Mouse (Mus musculus) v-Abl transformed pro-B cells (cell line): Measurements from ENCODE around the gene Ldhd.
"Not testable (repeated sequence)": the region's sequence is repeated elsewhere in the genome, so short reads cannot be mapped to it uniquely, and the experiment has no call there.

Experiments used
- in situ Hi-C, 2 experiments: fragments of 400-800 bp; cut with MboI; formaldehyde crosslinking; loops; one replicate each; pipeline ENCODE4 v1.15.1; 2025; ENCODE audit not compliant: unreplicated experiment in 2 of 2

Gene Ldhd

GRCm38 (mm10) chr8:111630105-111630521, at the start of gene Ldhd:
Gene Ldhd (minus strand): TSS chr8:111630374.
- in situ Hi-C loops: no loop called here

GRCm38 (mm10) chr8:111678848-111679247, 48.7 kb upstream of the Ldhd start:
- in situ Hi-C loops: loop anchor here (5.0 to 10.0 kb wide), 3 partner anchors 158 to 1956 kb away; partner anchors contain the start of gene Mon1b (in 1 of the 2)

GRCm38 (mm10) chr8:111678111-111678510, 47.9 kb upstream of the Ldhd start:
- in situ Hi-C loops: loop anchor here (5.0 to 10.0 kb wide), 3 partner anchors 159 to 1957 kb away; partner anchors contain the start of gene Mon1b (in 1 of the 2)

GRCm38 (mm10) chr8:111676237-111676636, 46.1 kb upstream of the Ldhd start:
- in situ Hi-C loops: loop anchor here (5.0 to 10.0 kb wide), 3 partner anchors 161 to 1959 kb away; partner anchors contain the start of gene Mon1b (in 1 of the 2)

- in situ Hi-C loops: loop anchor here (5.0 to 25.0 kb wide), 3 partner anchors 202 to 904 kb away; no protein-coding TSS in a partner anchor
These were observed 36.6 kb upstream of the Ldhd start for GRCm38 (mm10) chr8:111666751-111667150.

- in situ Hi-C loops: loop anchor here (5.0 to 25.0 kb wide), 4 partner anchors 195 to 900 kb away; no protein-coding TSS in a partner anchor
These were observed 32.3 kb upstream of the Ldhd start for GRCm38 (mm10) chr8:111662473-111662872.

GRCm38 (mm10) chr8:111658819-111659423, 28.7 kb upstream of the Ldhd start:
- in situ Hi-C loops: loop anchor here in 1 of 2 experiments (25.0 kb wide), 1 partner anchor 897 kb away; no protein-coding TSS in a partner anchor

- in situ Hi-C loops: loop anchor here in 1 of 2 experiments (25.0 kb wide), 1 partner anchor 895 kb away; no protein-coding TSS in a partner anchor
These were observed 27.2 kb upstream of the Ldhd start for GRCm38 (mm10) chr8:111657312-111657854.

- in situ Hi-C loops: loop anchor here in 1 of 2 experiments (25.0 kb wide), 1 partner anchor 891 kb away; no protein-coding TSS in a partner anchor
These were observed 23.4 kb upstream of the Ldhd start for GRCm38 (mm10) chr8:111653524-111653923.

- in situ Hi-C loops: loop anchor here in 1 of 2 experiments (25.0 kb wide), 1 partner anchor 888 kb away; no protein-coding TSS in a partner anchor
These were observed 20.5 kb upstream of the Ldhd start for GRCm38 (mm10) chr8:111650651-111651050.

GRCm38 (mm10) chr8:111648834-111649233, 18.7 kb upstream of the Ldhd start:
- in situ Hi-C loops: no loop called here

GRCm38 (mm10) chr8:111645715-111646114, 15.5 kb upstream of the Ldhd start:
- in situ Hi-C loops: no loop called here

- in situ Hi-C loops: not testable (repeated sequence)
These were observed 14.3 kb upstream of the Ldhd start for GRCm38 (mm10) chr8:111644286-111645051.

GRCm38 (mm10) chr8:111643264-111644141, 13.3 kb upstream of the Ldhd start, which contains the start of gene Zfp1:
Gene Zfp1 (plus strand): TSS chr8:111643401.
- in situ Hi-C loops: no loop called here

- in situ Hi-C loops: no loop called here
These were observed 12.7 kb upstream of the Ldhd start for GRCm38 (mm10) chr8:111642939-111643263.

GRCm38 (mm10) chr8:111642496-111642895, 12.3 kb upstream of the Ldhd start:
- in situ Hi-C loops: no loop called here

- in situ Hi-C loops: no loop called here
These were observed 10.9 kb upstream of the Ldhd start for GRCm38 (mm10) chr8:111641064-111641463.

- in situ Hi-C loops: no loop called here
These were observed 7.9 kb upstream of the Ldhd start for GRCm38 (mm10) chr8:111638086-111638485.

GRCm38 (mm10) chr8:111632976-111633375, 2.8 kb upstream of the Ldhd start:
- in situ Hi-C loops: no loop called here

- in situ Hi-C loops: no loop called here
These were observed 1.4 kb upstream of the Ldhd start for GRCm38 (mm10) chr8:111631589-111631988.
